Mouse (Mus musculus): ENCODE results near the gene Acrv1. TPM values are rescaled to one million over a fixed set of nuclear protein-coding genes. Genes with fewer than 3 reads are reported as not detected.

Gene Acrv1
- not detected for total RNA-seq (2023)

DNA sequence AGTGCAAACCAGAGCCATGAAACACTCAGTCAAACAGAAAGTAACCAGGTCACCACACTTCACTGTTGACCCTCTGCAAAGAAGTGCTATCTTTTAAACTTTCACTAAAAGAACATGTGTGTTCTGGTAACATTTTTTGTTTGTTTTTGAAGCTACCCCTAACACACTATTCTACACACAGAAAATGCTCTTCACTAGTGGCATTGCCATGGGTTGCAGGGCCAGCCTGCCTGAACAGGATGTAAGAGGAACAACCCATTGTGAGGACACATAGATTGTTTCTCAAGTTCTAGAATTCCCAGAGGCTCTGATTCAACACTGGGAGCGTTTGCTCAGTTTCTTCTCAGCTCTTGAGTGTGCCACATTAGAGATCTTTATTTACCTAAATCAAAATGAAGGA, at the start of gene Acrv1:
Gene Acrv1, plus strand, starts transcription at position 301 of the 400 bp plus-strand sequence.

DNA sequence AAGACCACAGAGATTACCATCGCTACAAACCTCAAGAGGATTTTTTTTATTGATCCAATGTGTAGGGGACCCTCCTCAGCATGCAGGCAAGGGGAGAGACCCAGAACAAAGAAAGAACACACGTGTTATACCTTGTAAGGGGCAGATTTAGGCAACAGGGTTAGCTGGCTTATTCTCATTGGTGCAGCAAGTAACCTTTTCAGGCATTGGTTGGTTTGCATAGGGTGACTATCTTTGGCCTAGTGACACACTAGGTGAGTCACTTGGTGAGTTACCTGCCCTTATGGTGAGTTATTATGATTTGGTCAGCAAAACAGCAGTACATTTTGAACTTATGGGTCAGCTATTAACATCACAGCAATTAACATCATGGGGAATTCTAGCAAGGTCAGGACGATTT, 49.7 kb upstream of the Acrv1 start, which contains the start of gene A630095E13Rik:
Gene A630095E13Rik, minus strand, starts transcription at position 101 of the 400 bp plus-strand sequence.

DNA sequence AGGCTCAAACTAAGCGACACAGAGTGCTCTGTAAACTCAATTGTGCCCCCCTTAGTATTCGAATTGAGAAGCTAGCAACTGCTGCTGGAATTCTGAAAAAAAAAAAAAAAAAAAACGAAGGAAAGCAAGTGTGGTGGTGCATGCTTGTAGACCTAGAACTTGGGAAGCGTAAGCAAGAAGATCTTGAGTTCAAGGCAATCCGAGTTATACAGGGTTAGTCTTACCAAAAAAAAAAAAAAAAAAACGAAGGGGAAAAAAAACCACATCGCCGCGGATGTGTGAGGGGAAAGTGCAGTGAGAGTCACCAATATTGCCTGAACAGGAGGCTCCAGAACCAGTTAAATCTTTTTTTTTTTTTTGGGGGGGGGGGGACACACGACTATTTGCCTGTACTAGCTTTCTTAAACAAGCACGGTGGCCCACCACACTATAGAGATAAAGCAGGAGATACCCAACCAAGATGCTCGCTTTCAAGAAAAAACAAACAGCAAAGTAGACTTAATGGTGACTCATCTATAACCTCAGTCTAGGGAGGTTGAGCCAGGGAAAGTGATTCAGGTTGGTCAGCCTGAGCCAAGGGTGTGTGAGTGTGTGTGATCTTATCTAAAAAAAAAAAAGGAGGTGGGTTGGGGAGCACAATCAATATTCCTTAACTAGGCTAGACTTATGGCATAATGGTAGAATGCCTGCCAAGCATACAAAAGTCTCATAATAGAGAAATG, 34.2 kb downstream of the Acrv1 start, which contains the start of gene Chek1:
Gene Chek1, minus strand, starts transcription at position 32 of the 722 bp plus-strand sequence.

Other genes with a start within 250 kb of the Acrv1 start
- gene Gm9513, start 217.6 kb upstream of the Acrv1 start, total RNA-seq (2023): not detected
- gene Gm5615, start 151.3 kb upstream of the Acrv1 start, total RNA-seq (2023): not detected
- not detected for gene Gm17689, start 110.6 kb upstream of the Acrv1 start, total RNA-seq (2023)
- not detected for gene A630095E13Rik, start 49.8 kb upstream of the Acrv1 start, total RNA-seq (2023)
- gene Chek1, start 33.8 kb downstream of the Acrv1 start, total RNA-seq (2023): 1 to 10 TPM; 1.9 to 2.3 TPM
- 100 to 1,000 TPM; 150 to 190 TPM for gene Stt3a, start 74.5 kb downstream of the Acrv1 start, total RNA-seq (2023)
- 10 to 100 TPM; 40.6 to 47.5 TPM for gene Ei24, start 104.2 kb downstream of the Acrv1 start, total RNA-seq (2023)
- gene Fez1, start 128.6 kb downstream of the Acrv1 start, total RNA-seq (2023): not detected